Mouse (Mus musculus): ENCODE results near the gene Mapkbp1.

Mapkbp1 gene

DNA sequence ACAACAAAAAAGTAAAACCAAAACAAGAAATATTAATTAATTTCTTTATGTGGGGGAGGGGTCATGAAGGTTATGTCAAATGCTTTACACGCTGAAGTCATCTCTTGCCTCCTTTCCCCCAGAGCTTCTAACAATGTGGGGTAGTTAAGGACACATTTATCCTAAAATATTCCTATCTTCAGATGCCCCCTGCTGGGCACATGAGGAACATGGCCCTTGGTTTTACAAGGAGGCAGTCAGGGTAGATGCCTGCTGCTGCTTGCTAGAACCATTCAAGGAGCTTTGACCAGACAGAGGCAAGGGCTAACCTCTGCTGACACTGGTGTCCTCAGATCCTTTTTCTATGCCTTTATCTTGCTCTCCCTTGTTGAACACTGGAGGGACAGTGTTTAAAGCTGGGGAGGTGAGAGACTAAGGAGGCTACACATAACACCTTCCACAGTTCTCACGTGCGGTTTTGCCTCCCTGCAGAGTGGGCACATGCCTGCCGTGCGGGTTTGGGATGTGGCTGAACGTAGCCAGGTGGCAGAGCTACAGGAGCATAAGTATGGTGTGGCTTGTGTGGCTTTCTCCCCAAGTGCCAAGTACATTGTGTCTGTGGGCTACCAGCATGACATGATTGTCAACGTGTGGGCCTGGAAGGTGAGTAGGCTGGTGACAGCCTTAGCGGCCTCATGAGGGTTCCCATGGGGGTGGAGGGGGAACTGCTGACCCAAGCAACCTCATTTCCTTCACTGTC is 39.1 kb downstream of the Mapkbp1 start:
- DNase-seq, result peak; percentile 62

- DNase-seq, result no peak
Observed at GRCm38 (mm10) chr2:120012924-120013323, 40.4 kb downstream of the Mapkbp1 start.

DNA sequence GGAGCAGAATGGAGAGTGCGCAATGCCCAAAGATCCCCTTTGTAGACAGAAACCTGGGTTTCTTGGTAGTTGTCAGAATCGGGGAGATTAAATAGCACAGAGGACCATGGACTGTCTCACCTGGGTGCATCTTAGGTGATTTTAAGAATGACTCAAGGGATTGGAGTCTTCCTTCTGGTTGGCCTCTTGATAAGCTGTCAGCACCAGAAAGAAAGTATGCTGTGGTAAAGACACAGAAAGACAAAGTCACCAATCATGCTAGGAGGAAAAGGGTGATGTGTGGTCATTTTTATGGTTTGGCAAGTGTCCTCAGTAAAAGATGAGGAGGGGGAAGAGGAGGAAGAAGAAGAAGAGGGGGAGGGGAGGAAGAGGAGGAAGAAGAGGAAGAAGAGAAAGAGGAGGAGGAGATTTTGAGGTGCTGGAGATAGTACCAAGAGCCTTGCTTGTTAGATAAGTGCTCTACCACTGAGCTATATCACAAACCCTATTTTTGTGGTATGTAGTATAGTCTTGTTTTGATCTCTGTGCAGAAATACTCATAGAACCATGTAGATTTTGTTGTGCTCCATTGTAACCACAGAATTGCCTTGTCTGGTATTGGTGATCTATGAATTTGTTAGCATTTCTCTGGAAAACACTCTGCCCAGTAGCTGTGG is 41.5 kb downstream of the Mapkbp1 start:
- DNase-seq, result no peak

DNA sequence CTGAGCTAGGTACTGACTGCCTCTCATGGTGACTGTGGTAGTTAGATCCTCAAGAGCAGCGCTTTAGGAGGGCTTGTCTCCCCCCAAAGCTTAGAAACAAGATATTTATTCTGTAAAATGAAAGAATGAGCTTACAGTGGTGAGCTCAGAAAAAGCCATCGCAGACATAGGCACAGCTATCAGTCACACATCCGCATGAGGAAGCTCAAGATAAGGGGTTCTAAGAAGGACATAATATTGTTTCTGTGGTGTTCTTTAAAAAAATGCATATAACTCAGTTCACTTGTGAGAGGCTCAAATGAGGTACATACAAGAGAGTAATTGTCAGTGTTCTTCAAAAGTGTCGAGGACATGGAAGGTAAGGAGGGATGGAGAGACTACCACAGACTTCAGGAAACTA is 43.4 kb downstream of the Mapkbp1 start:
- no peak for DNase-seq

- no peak for DNase-seq
Observed at GRCm38 (mm10) chr2:120017599-120017998, 45.1 kb downstream of the Mapkbp1 start.

GRCm38 (mm10) chr2:120024337-120024736 is 51.8 kb downstream of the Mapkbp1 start:
- DNase-seq, result no peak

GRCm38 (mm10) chr2:120026984-120027949 is 54.8 kb downstream of the Mapkbp1 start, which contains the start of the genes Jmjd7 and Gm28042:
TSS of gene Jmjd7 (plus strand) at chr2:120027483.
TSS of gene Gm28042 (plus strand) at chr2:120027493.
- peak; percentile 86 for DNase-seq

DNA sequence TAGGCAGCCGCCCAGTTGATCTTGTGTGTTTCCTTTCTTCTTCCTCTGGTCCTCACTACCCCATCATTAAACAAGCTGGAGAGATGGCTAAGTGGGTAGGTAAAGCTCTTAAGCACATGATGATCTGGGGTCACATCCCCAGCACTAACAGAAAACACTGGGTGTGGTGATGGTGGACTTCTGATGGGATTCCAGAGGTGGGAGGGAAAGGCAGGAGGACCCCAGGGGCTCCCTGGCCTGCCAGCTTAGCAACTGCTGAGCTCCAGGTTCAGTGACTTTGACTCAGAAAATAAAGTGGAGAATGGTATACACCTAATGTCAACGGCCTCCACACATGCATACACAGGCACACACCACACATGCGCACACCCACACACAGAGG is 55.4 kb downstream of the Mapkbp1 start:
- DNase-seq, result no peak

- DNase-seq, result no peak
Observed at GRCm38 (mm10) chr2:120030380-120030779, 57.9 kb downstream of the Mapkbp1 start.

GRCm38 (mm10) chr2:120032726-120033467 is 60.4 kb downstream of the Mapkbp1 start, which contains the start of gene Pla2g4b:
TSS of gene Pla2g4b (plus strand) at chr2:120033417.
- DNase-seq, result no peak

- DNase-seq, result peak; percentile 51
Observed at GRCm38 (mm10) chr2:120033726-120034125, 61.2 kb downstream of the Mapkbp1 start.

DNA sequence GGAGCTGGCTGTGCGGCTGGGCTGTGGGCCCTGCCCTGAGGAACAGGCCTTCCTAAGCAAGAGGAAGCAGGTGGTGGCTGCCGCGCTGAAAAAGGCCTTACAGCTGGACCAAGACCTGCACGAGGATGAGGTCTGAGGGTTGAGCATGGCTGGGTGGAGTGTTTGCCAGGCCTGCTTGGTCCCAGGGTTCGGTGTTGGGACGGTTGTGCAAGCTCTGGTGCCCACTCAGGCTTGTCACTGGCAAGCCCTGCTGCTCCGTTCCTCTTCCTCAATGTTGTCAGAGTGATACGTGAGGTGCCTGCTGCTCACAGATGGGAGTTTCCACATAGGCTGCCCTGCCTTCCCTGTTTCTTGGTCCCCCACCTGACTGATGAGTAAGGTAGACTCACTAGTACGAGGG is 65.2 kb downstream of the Mapkbp1 start:
- no peak for DNase-seq

- DNase-seq, result no peak
Observed at GRCm38 (mm10) chr2:120040991-120041390, 68.5 kb downstream of the Mapkbp1 start.

GRCm38 (mm10) chr2:120044101-120044603 is 71.7 kb downstream of the Mapkbp1 start:
- DNase-seq, result no peak

DNA sequence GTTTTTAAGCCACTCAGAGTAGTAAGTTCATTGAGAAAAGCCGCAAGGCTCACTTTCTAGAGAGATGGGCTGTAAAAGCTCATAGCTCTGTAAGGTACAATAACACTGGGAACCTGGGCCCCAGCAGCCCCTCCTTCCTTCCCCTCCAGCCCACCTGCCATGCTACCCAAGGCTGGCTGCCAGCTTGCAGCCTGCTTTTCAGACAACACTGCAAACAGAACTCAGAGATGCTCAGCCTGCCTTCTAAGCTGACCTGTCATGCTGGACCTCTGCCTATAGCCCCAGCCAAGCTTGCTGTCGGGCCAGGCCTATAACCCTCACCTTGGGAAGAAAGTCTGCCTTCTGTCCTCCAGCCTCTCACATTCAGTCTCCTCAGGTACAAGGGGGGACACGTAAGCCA is 72.2 kb downstream of the Mapkbp1 start:
- no peak for DNase-seq

- DNase-seq, result no peak
Observed at GRCm38 (mm10) chr2:120046486-120047310, 74.2 kb downstream of the Mapkbp1 start.

DNA sequence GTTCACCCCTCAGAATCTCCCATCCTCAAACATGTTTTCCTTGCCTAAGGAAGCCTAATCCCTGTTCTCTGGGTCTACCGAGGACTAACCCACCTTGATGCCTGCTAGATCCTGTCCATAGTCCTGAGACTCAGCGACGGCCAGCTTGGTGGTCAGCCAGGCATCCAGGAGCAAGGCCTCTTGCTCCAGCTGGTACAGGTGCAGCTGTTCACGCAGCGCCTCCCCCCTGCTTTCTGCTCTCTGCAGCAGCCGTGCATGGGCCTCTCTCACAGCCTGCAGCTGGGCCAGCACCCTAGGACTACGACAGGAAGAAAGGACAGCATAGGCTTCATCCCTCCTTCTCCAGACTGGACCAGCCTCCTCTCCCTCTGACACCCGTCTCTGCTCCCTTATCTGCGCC is 75.7 kb downstream of the Mapkbp1 start:
- no peak for DNase-seq

DNA sequence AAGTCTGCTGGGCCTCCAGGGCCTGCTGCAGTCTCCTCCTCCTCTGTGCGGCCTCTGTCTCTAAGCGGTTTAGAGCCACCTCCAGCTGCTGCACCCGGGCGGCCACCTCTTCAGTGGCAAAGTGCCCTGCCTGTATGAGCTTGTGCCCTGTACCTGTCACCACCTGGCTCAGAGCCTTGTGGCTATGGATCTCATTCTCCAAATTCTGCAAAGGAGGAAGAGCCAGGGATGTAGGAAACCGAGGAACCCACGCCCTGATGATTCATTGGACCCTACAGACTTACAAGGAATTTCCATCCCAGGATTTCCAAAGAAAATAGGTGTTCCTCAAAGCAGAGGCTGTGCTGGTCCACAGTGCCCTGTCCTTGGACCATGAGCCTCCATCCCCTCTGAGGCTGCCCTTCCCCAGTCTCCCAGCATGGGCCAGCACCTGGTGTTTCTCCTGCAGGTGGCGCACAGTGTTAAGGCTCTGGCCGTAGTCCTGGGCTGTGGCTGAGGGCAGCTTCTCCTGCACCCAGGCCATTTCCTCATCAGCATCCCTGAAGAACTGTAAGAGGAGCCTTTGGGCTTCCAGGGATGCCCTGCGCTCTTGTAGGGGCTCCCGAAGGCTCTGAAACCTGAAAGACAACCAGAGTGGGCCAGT is 77.3 kb downstream of the Mapkbp1 start:
- no peak for DNase-seq

GRCm38 (mm10) chr2:120051405-120051804 is 78.9 kb downstream of the Mapkbp1 start:
- no peak for DNase-seq

- no peak for DNase-seq
Observed at GRCm38 (mm10) chr2:120054771-120055552, 82.5 kb downstream of the Mapkbp1 start.

Data from cerebellum, adult 11-12 months (tissue).